Mouse (Mus musculus) large intestine, adult 2 months (tissue): ENCODE measurements around the gene Gm14525. TPM values are rescaled to one million over a fixed set of nuclear protein-coding genes. Genes with fewer than 3 reads are reported as not detected.
"Not testable (repeated sequence)": the region's sequence is repeated elsewhere in the genome, so short reads cannot be mapped to it uniquely, and the experiment has no call there.

Experiments used
- DNase-seq: peaks from one replicate; pipeline ENCODE4 v3.0.0-alpha.2; 2012; ENCODE audit warnings: low read depth, low spot score
- WGBS: fragments of 180-500 bp; shearing (Covaris S2); methylation state at CpG from one replicate; pipeline ENCODE4 v1.1.7; 2018; 5-methylcytosine and 5-hydroxymethylcytosine counted together
- polyA plus RNA-seq: library from polyadenylated mRNA; depleted of rRNA; stranded (reverse); fragments of >200 nt; gene quantifications from 2 replicates; pipeline ENCODE4 v1.2.3, GENCODE M21; 2012; rRNA removed

Gm14525 gene
- not detected in 2 replicates for polyA plus RNA-seq

DNA sequence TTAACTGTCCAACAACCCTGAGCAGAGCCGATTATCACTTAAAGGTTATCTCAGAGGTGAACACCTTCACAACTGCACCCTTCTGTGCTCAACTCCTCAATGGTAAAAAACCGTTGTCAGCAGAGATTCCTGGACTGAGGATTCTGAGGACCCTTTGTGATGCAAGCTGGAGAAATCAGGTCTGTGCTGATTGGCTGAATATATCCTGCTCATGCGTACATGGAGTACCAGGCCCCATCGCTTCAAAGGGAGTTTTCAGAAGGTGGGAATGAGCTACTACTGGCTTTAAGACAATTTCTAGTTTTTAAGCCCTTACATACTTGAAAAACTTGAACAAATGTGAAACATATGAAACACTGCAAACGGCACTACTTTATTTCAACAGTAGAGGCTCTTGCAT lies at the start of gene Gm14525:
Gm14525 (minus strand) TSS at position 101 of the 400 bp plus-strand sequence.
- DNase-seq = not testable (repeated sequence)
- 76% methylated on average over 4 of the region's 5 CpGs for WGBS

Other genes with a start within 250 kb of the Gm14525 start
- gene Slx, start 157.1 kb downstream of the Gm14525 start, polyA plus RNA-seq = not detected in 2 replicates
- gene Gm6121, start 233.1 kb upstream of the Gm14525 start, polyA plus RNA-seq = not detected in 2 replicates